Mouse (Mus musculus): ENCODE measurements around the gene Tmed6.

- TF ChIP-seq CTCF (IDR thresholded peaks at IDR 0.05; ENCODE audit: borderline replicate concordance, control insufficient read depth, extremely low read depth, insufficient read depth, low read length, poor library complexity) (no peak), POLR2A (IDR thresholded peaks at IDR 0.05; ENCODE audit: control insufficient read depth, extremely low read depth, insufficient read depth, low read length, poor library complexity) (no peak)
These were observed 30.4 kb upstream of the Tmed6 start for GRCm38 (mm10) chr8:107095717-107096365.

Measured in thymus, adult 2 months (tissue).